Mouse (Mus musculus) cerebellum, adult 2 months (tissue): Measurements from ENCODE around the gene Cry2. TPM values are rescaled to one million over a fixed set of nuclear protein-coding genes. Genes with fewer than 3 reads are reported as not detected.

ENCODE experiments used
- DNase-seq, 2 experiments: peaks; one replicate each; pipeline ENCODE4 v3.0.0; 2021
- H3K27ac ChIP-seq: fragments of 200-500 bp; 2 replicates; pipeline ENCODE4 v1.5.1; 2012; ENCODE audit warnings: low read length, control low read depth, inconsistent platforms; ENCODE audit not compliant: insufficient read depth
- H3K27me3 ChIP-seq: fragments of 200-500 bp; 2 replicates; pipeline ENCODE4 v1.6.1; 2012; ENCODE audit warnings: inconsistent platforms, mild to moderate bottlenecking, low read length, moderate library complexity; ENCODE audit not compliant: control insufficient read depth, insufficient read depth
- H3K4me1 ChIP-seq: fragments of 200-500 bp; 2 replicates; pipeline ENCODE4 v1.6.1; 2011; ENCODE audit warnings: low read length; ENCODE audit not compliant: control insufficient read depth, insufficient read depth
- H3K4me3 ChIP-seq: fragments of 200-500 bp; replicated peaks from 2 replicates; pipeline ENCODE3; 2011; ENCODE audit warnings: mild to moderate bottlenecking, low read depth, low read length, control low read depth; ENCODE audit not compliant: insufficient read depth
- CTCF ChIP-seq: fragments of 200-500 bp; IDR thresholded peaks from 2 replicates; pipeline ENCODE4 v1.5.1; 2011; ENCODE audit warnings: low read depth, mild to moderate bottlenecking, control low read depth, low read length, moderate library complexity, borderline replicate concordance; ENCODE audit not compliant: insufficient read depth
- POLR2A ChIP-seq: fragments of 200-500 bp; IDR thresholded peaks from 2 replicates; pipeline ENCODE4 v1.6.1; 2011; ENCODE audit warnings: low read length, control low read depth, borderline replicate concordance; ENCODE audit not compliant: insufficient read depth
- WGBS: fragments of 180-500 bp; shearing (Covaris S2); methylation state at CpG from one replicate; pipeline ENCODE4 v1.1.7; 2018; 5-methylcytosine and 5-hydroxymethylcytosine counted together
- polyA plus RNA-seq: library from polyadenylated mRNA; depleted of rRNA; stranded (reverse); fragments of >200 nt; gene quantifications from 2 replicates; pipeline ENCODE4 v1.2.3, GENCODE M21; 2012

The Cry2 gene
- polyA plus RNA-seq, 1 experiment = 81.8 TPM

DNA sequence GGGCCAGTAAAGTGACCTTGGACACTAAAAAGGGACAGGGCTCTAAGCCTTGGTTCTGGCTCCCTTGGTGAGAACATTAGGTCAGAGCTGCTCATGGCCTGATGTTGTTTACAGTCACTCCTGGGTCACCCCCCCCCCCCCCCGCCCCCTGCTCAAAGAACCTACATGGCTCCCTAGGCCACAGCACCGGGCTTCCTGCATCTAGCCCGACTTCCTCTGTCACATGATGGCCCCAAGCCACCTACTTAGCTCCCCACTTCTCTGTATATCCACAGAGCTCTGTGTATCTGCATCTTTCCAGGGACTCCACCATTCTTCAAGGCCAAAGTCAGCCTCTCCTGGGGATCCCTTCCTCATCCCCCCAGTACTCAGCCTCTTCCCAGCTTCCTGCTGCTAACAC lies 21.9 kb upstream of the Cry2 start:
- H3K4me1 ChIP-seq = peaks cover 14% of the 10 kb centered on the region; the same call in 1 of the 2 replicates
- no peak for DNase-seq
- no peak overlapping the region for H3K27ac ChIP-seq
- H3K4me3 ChIP-seq = no peak overlapping the region
- H3K27me3 ChIP-seq = no peaks in the 10 kb centered on the region
- 40% methylated on average over 3 of the region's 3 CpGs for WGBS
- TF ChIP-seq POLR2A = no peak
- no peak for TF ChIP-seq CTCF

DNA sequence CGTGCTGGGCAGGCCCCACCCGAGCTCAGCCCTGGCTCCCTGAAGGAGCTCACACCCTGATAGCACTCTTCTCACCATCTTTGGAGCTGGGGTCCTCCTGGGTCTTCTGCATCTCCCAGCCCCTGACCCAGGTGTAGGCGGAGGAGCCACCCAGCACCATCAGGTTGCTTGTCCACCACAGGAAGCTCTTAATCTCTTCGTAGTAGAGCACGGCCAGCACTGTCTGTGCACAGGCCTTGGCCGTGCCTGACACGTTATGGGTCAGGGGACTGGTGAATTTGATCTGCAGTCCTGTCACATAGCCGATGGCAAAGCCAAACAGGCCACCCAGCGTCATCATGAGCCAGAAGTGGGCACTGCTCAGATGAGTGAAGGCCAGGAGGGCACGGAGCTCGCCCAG lies 20.3 kb upstream of the Cry2 start:
- no peak for DNase-seq
- no peak overlapping the region for H3K4me3 ChIP-seq
- 86% methylated on average over 11 of the region's 11 CpGs for WGBS
- H3K27ac ChIP-seq = no peak overlapping the region
- no peak for TF ChIP-seq POLR2A
- TF ChIP-seq CTCF = no peak
- no peaks in the 10 kb centered on the region for H3K27me3 ChIP-seq
- H3K4me1 ChIP-seq = peaks cover 14% of the 10 kb centered on the region; the same call in 1 of the 2 replicates

- TF ChIP-seq POLR2A (no peak), CTCF (no peak)
- Histone ChIP-seq H3K4me3 (no peak overlapping the region), H3K4me1 (peaks cover 9% of the 10 kb centered on the region), H3K27me3 (no peaks in the 10 kb centered on the region), H3K27ac (no peak overlapping the region)
- DNase-seq = no peak
- WGBS = 95% methylated on average over 3 of the region's 3 CpGs
Observed at GRCm38 (mm10) chr2:92451126-92451525, 17.3 kb upstream of the Cry2 start.

DNA sequence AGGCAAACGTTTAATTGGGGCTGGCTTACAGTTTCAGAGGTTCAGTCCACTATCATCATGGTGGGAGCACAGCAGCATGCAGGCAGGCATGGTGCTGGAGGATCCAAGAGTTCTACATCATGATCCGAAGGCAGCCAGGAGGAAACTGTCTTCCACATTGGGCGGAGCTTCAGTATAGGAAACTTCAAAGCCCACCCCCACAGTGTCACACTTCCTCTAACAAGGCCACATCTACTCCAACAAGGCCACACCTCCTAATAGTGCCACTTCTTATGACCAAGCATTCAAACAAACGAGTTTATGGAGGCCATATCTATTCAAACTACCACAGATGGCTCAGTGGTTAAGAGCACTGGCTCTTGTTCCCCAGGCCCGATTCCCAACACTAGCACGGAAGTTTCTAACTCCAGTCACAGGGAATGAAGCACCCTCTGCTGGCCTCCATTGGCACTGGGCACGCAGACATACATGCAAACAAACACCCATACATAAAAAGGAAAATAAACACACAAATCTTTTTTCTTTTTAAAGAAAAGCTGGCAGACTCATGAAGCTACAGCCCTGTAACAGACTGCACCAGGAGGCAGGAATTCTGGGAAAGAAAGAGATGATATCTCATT lies 13.4 kb upstream of the Cry2 start:
- Histone ChIP-seq H3K27ac (no peak overlapping the region), H3K27me3 (no peaks in the 10 kb centered on the region), H3K4me3 (no peak overlapping the region), H3K4me1 (peaks cover 10% of the 10 kb centered on the region)
- DNase-seq = no peak
- 72% methylated on average over 7 of the region's 7 CpGs for WGBS
- TF ChIP-seq POLR2A (no peak), CTCF (peak; percentile 10; the same call in 1 of the 2 replicates)

DNA sequence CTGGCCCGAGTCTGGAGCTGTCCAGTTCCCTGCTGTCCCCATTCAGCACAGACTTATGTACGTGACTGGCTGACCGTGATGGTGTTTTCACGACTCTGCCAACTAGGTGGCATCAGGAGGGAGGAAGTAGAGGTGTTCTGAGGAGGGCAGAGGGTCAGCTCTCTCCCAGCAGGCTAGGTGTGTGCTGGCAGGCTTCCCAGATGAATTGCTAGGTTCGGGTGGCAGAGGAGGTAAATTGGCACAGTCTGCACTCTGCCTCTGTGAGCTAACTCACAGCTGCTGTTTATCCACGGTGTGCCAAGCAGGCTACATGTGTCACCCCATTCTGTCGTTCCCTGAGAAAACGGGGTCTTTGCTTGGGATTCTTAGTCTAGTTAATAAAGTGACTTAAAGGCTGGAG lies 12.8 kb upstream of the Cry2 start:
- peak in 1 of 2 experiments; percentile 36 for DNase-seq
- 11% methylated on average over 8 of the region's 8 CpGs for WGBS
- H3K27me3 ChIP-seq = no peaks in the 10 kb centered on the region
- H3K4me3 ChIP-seq = no peak overlapping the region
- no peak overlapping the region for H3K27ac ChIP-seq
- TF ChIP-seq CTCF = no peak
- no peak for TF ChIP-seq POLR2A
- H3K4me1 ChIP-seq = peaks cover 12% of the 10 kb centered on the region

- TF ChIP-seq POLR2A (no peak), CTCF (no peak)
- H3K27me3 ChIP-seq = no peaks in the 10 kb centered on the region
Observed at GRCm38 (mm10) chr2:92445890-92446289, 12.0 kb upstream of the Cry2 start.

GRCm38 (mm10) chr2:92444376-92444775 lies 10.5 kb upstream of the Cry2 start:
- Histone ChIP-seq H3K27me3 (no peaks in the 10 kb centered on the region), H3K27ac (no peak overlapping the region), H3K4me3 (no peak overlapping the region), H3K4me1 (peaks cover 12% of the 10 kb centered on the region)
- DNase-seq = no peak
- TF ChIP-seq POLR2A = no peak
- TF ChIP-seq CTCF = no peak
- WGBS = 74% methylated on average over 4 of the region's 4 CpGs

More at GRCm38 (mm10) chr2:92445890-92446289, 12.0 kb upstream of the Cry2 start:
- Histone ChIP-seq H3K27ac (no peak overlapping the region), H3K4me3 (no peak overlapping the region), H3K4me1 (peaks cover 12% of the 10 kb centered on the region)
- 73% methylated on average over 9 of the region's 9 CpGs for WGBS
- no peak for DNase-seq

DNA sequence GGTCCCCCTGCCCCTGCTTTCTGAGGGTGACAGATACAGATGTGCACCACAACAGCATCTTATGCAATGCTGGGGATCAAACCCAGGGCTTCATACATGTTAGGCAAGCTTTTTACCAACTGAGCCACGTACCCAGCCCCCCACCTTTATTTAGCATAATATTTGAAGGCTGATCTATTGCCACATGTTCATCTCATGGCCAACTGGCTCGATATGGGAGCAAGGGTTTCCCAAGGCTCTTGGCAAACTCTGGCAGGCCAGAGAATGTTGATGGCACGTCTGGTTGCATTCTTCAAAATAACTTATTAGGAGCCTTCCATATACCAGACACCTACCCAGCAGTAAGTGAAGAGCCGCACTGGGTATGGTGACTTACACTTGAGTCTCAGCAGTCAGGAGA lies 9.5 kb upstream of the Cry2 start:
- DNase-seq = no peak
- H3K4me1 ChIP-seq = peaks cover 12% of the 10 kb centered on the region
- no peak overlapping the region for H3K27ac ChIP-seq
- 79% methylated on average over 4 of the region's 4 CpGs for WGBS
- no peaks in the 10 kb centered on the region for H3K27me3 ChIP-seq
- TF ChIP-seq POLR2A (no peak), CTCF (no peak)
- H3K4me3 ChIP-seq = no peak overlapping the region
